Mouse (Mus musculus): Measurements from ENCODE around the gene Ercc2.

GRCm38 (mm10) chr7:19335583-19335982 lies 46.2 kb upstream of the Ercc2 start:
- TF ChIP-seq POLR2A (IDR thresholded peaks at IDR 0.05; ENCODE audit: control insufficient read depth in 1 of 2, insufficient read depth in 1 of 2, low read depth in 1 of 2, low read length in 2 of 2, poor library complexity in 1 of 2) (no peak), BHLHE40 (IDR thresholded peaks at IDR 0.05; ENCODE audit: borderline replicate concordance, low read depth, low read length) (no peak), EP300 (IDR thresholded peaks at IDR 0.05; ENCODE audit: low read depth in 1 of 2, low read length in 2 of 2) (no peak), ZKSCAN1 (IDR thresholded peaks at IDR 0.05; ENCODE audit: low read depth, low read length) (no peak), CTCF (IDR thresholded peaks at IDR 0.05 in 2 of 3, conservative IDR thresholded peaks at IDR 0.05 in 1 of 3; ENCODE audit: control insufficient read depth in 1 of 3, insufficient read depth in 1 of 3, low read depth in 2 of 3, low read length in 3 of 3, poor library complexity in 1 of 3, severe bottlenecking in 1 of 3) (no peak), SMC3 (IDR thresholded peaks at IDR 0.05; ENCODE audit: low read depth, low read length) (no peak)

Data from MEL (cell line).